Mouse (Mus musculus): ENCODE results near the gene Lgals3bp. TPM values are rescaled to one million over a fixed set of nuclear protein-coding genes. Genes with fewer than 3 reads are reported as not detected.
A peak's percentile ranks its signal among the peaks of the same experiment; 100 is the strongest.

Gene Lgals3bp
- total RNA-seq (2014; fragmentation: Nextera tagmentation): 85.3 and 107 TPM in 2 replicates
- total RNA-seq (2017): 36.0 and 44.8 TPM in 2 replicates

- ATAC-seq (replicated peaks; ENCODE audit: poor library complexity, severe bottlenecking): peak; percentile 73
These were observed at the start of gene Lgals3bp for GRCm38 (mm10) chr11:118401760-118402280. TSS of gene Lgals3bp (minus strand) at chr11:118402092.

- ATAC-seq (replicated peaks; ENCODE audit: poor library complexity, severe bottlenecking): no peak
These were observed 49.3 kb upstream of the Lgals3bp start for GRCm38 (mm10) chr11:118451211-118451610.

- no peak for ATAC-seq (replicated peaks; ENCODE audit: poor library complexity, severe bottlenecking)
These were observed 46.5 kb upstream of the Lgals3bp start for GRCm38 (mm10) chr11:118448385-118448784.

- no peak for ATAC-seq (replicated peaks; ENCODE audit: poor library complexity, severe bottlenecking)
These were observed 45.5 kb upstream of the Lgals3bp start for GRCm38 (mm10) chr11:118447346-118447745.

GRCm38 (mm10) chr11:118445843-118446242 lies 44.0 kb upstream of the Lgals3bp start:
- peak; percentile 75 for ATAC-seq (replicated peaks; ENCODE audit: poor library complexity, severe bottlenecking)

- peak; percentile 68 for ATAC-seq (replicated peaks; ENCODE audit: poor library complexity, severe bottlenecking)
These were observed 41.5 kb upstream of the Lgals3bp start for GRCm38 (mm10) chr11:118443201-118443970.

GRCm38 (mm10) chr11:118442691-118443090 lies 40.8 kb upstream of the Lgals3bp start:
- ATAC-seq (replicated peaks; ENCODE audit: poor library complexity, severe bottlenecking): no peak

GRCm38 (mm10) chr11:118438665-118439414 lies 36.9 kb upstream of the Lgals3bp start:
- ATAC-seq (replicated peaks; ENCODE audit: poor library complexity, severe bottlenecking): no peak

- no peak for ATAC-seq (replicated peaks; ENCODE audit: poor library complexity, severe bottlenecking)
These were observed 34.6 kb upstream of the Lgals3bp start for GRCm38 (mm10) chr11:118436471-118436935.

GRCm38 (mm10) chr11:118434093-118434492 lies 32.2 kb upstream of the Lgals3bp start:
- no peak for ATAC-seq (replicated peaks; ENCODE audit: poor library complexity, severe bottlenecking)

- ATAC-seq (replicated peaks; ENCODE audit: poor library complexity, severe bottlenecking): no peak
These were observed 31.5 kb upstream of the Lgals3bp start for GRCm38 (mm10) chr11:118433398-118433868.

GRCm38 (mm10) chr11:118431100-118431948 lies 29.4 kb upstream of the Lgals3bp start:
- ATAC-seq (replicated peaks; ENCODE audit: poor library complexity, severe bottlenecking): no peak

GRCm38 (mm10) chr11:118430291-118430885 lies 28.5 kb upstream of the Lgals3bp start:
- no peak for ATAC-seq (replicated peaks; ENCODE audit: poor library complexity, severe bottlenecking)

- no peak for ATAC-seq (replicated peaks; ENCODE audit: poor library complexity, severe bottlenecking)
These were observed 27.2 kb upstream of the Lgals3bp start for GRCm38 (mm10) chr11:118428944-118429709.

- no peak for ATAC-seq (replicated peaks; ENCODE audit: poor library complexity, severe bottlenecking)
These were observed 26.6 kb upstream of the Lgals3bp start for GRCm38 (mm10) chr11:118428460-118428868.

GRCm38 (mm10) chr11:118427986-118428385 lies 26.1 kb upstream of the Lgals3bp start, which contains the start of gene C1qtnf1:
TSS of gene C1qtnf1 (plus strand) at chr11:118428203.
- ATAC-seq (replicated peaks; ENCODE audit: poor library complexity, severe bottlenecking): no peak

- no peak for ATAC-seq (replicated peaks; ENCODE audit: poor library complexity, severe bottlenecking)
These were observed 25.4 kb upstream of the Lgals3bp start for GRCm38 (mm10) chr11:118427266-118427779.

GRCm38 (mm10) chr11:118426765-118427164 lies 24.9 kb upstream of the Lgals3bp start:
- no peak for ATAC-seq (replicated peaks; ENCODE audit: poor library complexity, severe bottlenecking)
